1 mouse cellular context compared by ENCODE assay signal in genomic region chr1:74587773-74588445, GRCm38 (mm10).
TF ChIP-seq lines count a peak whose summit lies in the region.

Zfp142 (minus strand) TSS chr1:74588246.
Bcs1l (plus strand) TSS chr1:74588289.

TF ChIP-seq in CH12.LX, 34 proteins besides CTCF, POLR2A, EP300 and RAD21 (continued from another document):
- TF ChIP-seq SMC3 (IDR thresholded peaks at IDR 0.05; ENCODE audit: low read depth, low read length) (no peak; the same call in 1 of the 2 replicates), MAFK (IDR thresholded peaks at IDR 0.05; ENCODE audit: insufficient replicate concordance, low read length) (no peak), NELFE (IDR thresholded peaks at IDR 0.05; ENCODE audit: low read depth, low read length) (peak; percentile 70), MXI1 (IDR thresholded peaks at IDR 0.05; ENCODE audit: low read depth, low read length) (peak; percentile 91), JUND (conservative IDR thresholded peaks at IDR 0.05; ENCODE audit: low read depth, low read length) (no peak), TBP (conservative IDR thresholded peaks at IDR 0.05; ENCODE audit: low read depth, low read length) (peak; percentile 59; the same call in 1 of the 2 replicates), ZKSCAN1 (IDR thresholded peaks at IDR 0.05; ENCODE audit: borderline replicate concordance, low read depth, low read length) (no peak), RCOR1 (conservative IDR thresholded peaks at IDR 0.05; ENCODE audit: low read depth, low read length) (0 out of 2 replicates have a peak, but pooled peaks have one; percentile 46), UBTF (IDR thresholded peaks at IDR 0.05; ENCODE audit: low read depth, low read length) (no peak), POLR2AphosphoS2 (IDR thresholded peaks at IDR 0.05; ENCODE audit: low read depth, low read length) (peak; percentile 81; the same call in 1 of the 2 replicates), USF1 (IDR thresholded peaks at IDR 0.05; ENCODE audit: low read depth, low read length) (no peak), ELF1 (IDR thresholded peaks at IDR 0.05; ENCODE audit: low read depth, low read length) (peak; percentile 85), SIN3A (IDR thresholded peaks at IDR 0.05; ENCODE audit: low read length) (peak; percentile 97), HCFC1 (IDR thresholded peaks at IDR 0.05; ENCODE audit: low read depth, low read length) (peak; percentile 94), USF2 (conservative IDR thresholded peaks at IDR 0.05; ENCODE audit: low read depth, low read length) (no peak), ZMIZ1 (IDR thresholded peaks at IDR 0.05; ENCODE audit: low read depth, low read length) (peak; percentile 83; the same call in 1 of the 2 replicates), ETS1 (conservative IDR thresholded peaks at IDR 0.05; ENCODE audit: low read depth, low read length) (peak; percentile 45; the same call in 1 of the 2 replicates), E2F4 (IDR thresholded peaks at IDR 0.05; ENCODE audit: insufficient replicate concordance, low read depth, low read length) (no peak)
